Mouse (Mus musculus): ENCODE data around the gene Bcorl1. TPM values are rescaled to one million over a fixed set of nuclear protein-coding genes. Genes with fewer than 3 reads are reported as not detected.
"Not testable (repeated sequence)": the region's sequence is repeated elsewhere in the genome, so short reads cannot be mapped to it uniquely, and the experiment has no call there.

The Bcorl1 gene
- polyA plus RNA-seq, 1 experiment from 2014 or later = 3.6 TPM

DNA sequence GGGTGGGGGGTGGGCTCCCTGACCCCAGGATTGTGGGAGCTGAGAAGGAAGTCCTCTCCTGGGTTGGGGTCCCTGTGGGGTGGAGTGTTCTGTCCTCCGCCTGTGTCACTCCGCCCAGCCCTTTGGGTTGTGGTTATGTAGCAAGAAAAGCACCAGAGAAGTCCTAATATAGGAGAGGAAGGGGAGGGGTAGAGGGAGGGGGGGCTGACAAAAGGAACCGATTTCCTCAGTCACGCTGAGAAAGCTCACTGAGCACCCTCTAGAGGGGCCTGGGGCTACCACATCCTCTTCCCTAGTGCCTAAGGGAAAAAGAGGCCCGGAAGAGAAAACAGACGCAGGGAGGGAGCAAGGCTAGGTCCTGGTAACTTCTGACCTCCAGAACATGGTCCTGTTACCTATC, 88.4 kb downstream of the Bcorl1 start:
- H3K4me2 ChIP-seq (ENCODE audit: low read depth, low read length) = no peak overlapping the region
- H3K4me3 ChIP-seq (ENCODE audit: low read length) = no peak overlapping the region
- peaks cover 36% of the 10 kb centered on the region for H3K4me1 ChIP-seq (ENCODE audit: control insufficient read depth, insufficient read depth, low read length)
- no peaks in the 10 kb centered on the region for H3K36me3 ChIP-seq (ENCODE audit: control insufficient read depth, insufficient read depth)
- ATAC-seq (replicated peaks; ENCODE audit: extremely low read depth, insufficient read depth, low FRiP score) = no peak
- H3K27me3 ChIP-seq (ENCODE audit: control insufficient read depth, insufficient read depth, low read length) = no peaks in the 10 kb centered on the region
- H3K9me3 ChIP-seq (replicated peaks; ENCODE audit: control insufficient read depth, low read length) = no peaks in the 10 kb centered on the region
- WGBS = 43% methylated on average over 6 of the region's 6 CpGs
- no peak overlapping the region for H3K9ac ChIP-seq (ENCODE audit: low read length)
- H3K27ac ChIP-seq (ENCODE audit: low read length) = peak overlapping the region; percentile 48

DNA sequence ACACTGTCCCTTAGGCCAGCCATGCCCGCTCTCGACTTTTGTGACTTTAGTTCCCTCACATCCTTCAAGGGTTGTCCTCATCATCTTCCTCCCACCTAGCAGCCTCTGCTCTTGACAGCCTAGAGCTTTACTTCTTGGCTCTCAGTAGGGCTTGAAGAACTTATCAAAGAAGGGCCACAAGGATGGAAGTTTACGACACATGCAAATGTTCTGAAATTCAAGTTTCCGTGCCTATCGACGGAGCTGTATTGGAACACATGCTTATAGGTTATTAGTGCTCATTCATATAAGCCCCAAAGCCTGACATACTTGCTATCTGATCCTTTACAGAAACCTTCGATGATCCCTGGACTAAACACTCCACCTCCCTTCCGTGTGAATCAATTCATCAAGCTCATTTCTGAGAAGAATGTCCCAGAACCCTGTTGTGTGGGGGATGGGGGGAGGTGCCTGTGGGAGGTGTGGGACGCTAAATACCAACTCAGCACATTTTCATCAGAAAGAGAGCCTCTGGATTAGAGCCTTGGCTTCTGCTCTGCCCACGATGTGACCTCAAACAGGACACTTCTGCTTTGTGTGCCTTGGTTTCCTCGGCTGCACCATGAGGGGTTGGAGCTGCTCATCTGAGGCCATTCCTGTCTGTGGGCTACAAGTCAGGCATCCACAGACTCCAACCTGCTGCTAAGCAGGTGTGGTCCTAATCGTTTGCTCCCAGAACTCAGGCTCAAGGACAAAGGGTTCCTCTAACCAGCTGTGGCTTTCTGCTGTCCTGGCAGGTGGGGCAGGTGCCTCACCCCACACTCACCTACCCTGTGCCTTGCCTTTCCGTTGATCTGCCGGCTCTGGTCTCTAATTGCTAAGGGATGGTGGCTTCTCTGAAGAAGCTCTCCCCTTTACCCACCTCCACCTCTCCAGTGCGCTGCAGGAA, 91.7 kb downstream of the Bcorl1 start:
- ATAC-seq (replicated peaks; ENCODE audit: extremely low read depth, insufficient read depth, low FRiP score) = no peak
- Histone ChIP-seq H3K4me1 (ENCODE audit: control insufficient read depth, insufficient read depth, low read length) (peaks cover 24% of the 10 kb centered on the region), H3K27ac (ENCODE audit: low read length) (peak overlapping the region; percentile 45)

DNA sequence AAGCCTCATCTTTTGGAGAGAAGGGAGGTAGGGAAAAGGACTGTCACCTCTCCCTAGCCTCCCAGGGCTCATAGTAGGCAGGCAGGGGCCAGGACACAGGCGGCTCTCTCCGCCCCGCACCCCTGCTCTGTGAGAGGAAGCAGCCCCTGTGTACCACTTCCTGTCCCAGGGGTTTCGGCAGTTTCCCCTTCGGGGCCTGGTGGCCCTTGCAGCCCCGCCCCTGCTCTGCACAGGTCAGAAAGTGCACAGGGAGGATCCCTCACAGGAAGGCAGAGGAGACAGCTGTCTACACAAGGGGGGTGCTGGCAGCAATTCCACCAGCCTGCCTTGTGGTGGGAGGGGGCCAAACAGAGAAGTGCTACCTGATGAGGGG, 92.4 kb downstream of the Bcorl1 start:
- Histone ChIP-seq H3K27me3 (ENCODE audit: control insufficient read depth, insufficient read depth, low read length) (no peaks in the 10 kb centered on the region), H3K4me1 (ENCODE audit: control insufficient read depth, insufficient read depth, low read length) (peaks cover 18% of the 10 kb centered on the region), H3K36me3 (ENCODE audit: control insufficient read depth, insufficient read depth) (no peaks in the 10 kb centered on the region), H3K9ac (ENCODE audit: low read length) (no peak overlapping the region), H3K9me3 (replicated peaks; ENCODE audit: control insufficient read depth, low read length) (no peaks in the 10 kb centered on the region), H3K4me2 (ENCODE audit: low read depth, low read length) (peak overlapping the region; percentile 24), H3K4me3 (ENCODE audit: low read length) (no peak overlapping the region), H3K27ac (ENCODE audit: low read length) (peak overlapping the region; percentile 45)
- 37% methylated on average over 6 of the region's 6 CpGs for WGBS
- ATAC-seq (replicated peaks; ENCODE audit: extremely low read depth, insufficient read depth, low FRiP score) = peak; percentile 75

More for the DNA sequence above, 91.7 kb downstream of the Bcorl1 start:
- Histone ChIP-seq H3K4me3 (ENCODE audit: low read length) (no peak overlapping the region), H3K9me3 (replicated peaks; ENCODE audit: control insufficient read depth, low read length) (no peaks in the 10 kb centered on the region), H3K9ac (ENCODE audit: low read length) (no peak overlapping the region), H3K27me3 (ENCODE audit: control insufficient read depth, insufficient read depth, low read length) (no peaks in the 10 kb centered on the region), H3K4me2 (ENCODE audit: low read depth, low read length) (peak overlapping the region; percentile 24), H3K36me3 (ENCODE audit: control insufficient read depth, insufficient read depth) (no peaks in the 10 kb centered on the region)
- 58% methylated on average over 15 of the region's 15 CpGs for WGBS

DNA sequence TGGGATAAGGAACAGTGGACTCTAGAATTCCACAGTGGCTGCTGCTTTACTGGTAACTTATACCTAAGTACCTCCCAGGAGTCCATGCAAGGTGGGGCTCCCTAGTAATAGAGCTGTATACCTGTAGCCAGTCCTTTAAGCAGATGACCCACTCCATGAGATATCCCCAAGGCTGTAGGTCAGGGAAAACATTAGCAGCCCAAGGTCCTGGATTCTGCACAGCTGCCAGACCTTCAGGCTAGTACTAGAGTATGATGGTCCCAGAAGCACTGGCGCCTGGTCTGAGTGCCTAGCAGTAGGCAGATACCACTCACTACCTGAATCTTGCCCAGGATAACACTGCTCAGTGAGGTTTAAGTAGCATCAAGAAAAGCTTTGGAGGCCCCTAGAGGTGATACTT, 93.1 kb downstream of the Bcorl1 start:
- no peak overlapping the region for H3K9ac ChIP-seq (ENCODE audit: low read length)
- H3K36me3 ChIP-seq (ENCODE audit: control insufficient read depth, insufficient read depth) = no peaks in the 10 kb centered on the region
- H3K27me3 ChIP-seq (ENCODE audit: control insufficient read depth, insufficient read depth, low read length) = no peaks in the 10 kb centered on the region
- no peaks in the 10 kb centered on the region for H3K9me3 ChIP-seq (replicated peaks; ENCODE audit: control insufficient read depth, low read length)
- H3K4me2 ChIP-seq (ENCODE audit: low read depth, low read length) = no peak overlapping the region
- peaks cover 22% of the 10 kb centered on the region for H3K4me1 ChIP-seq (ENCODE audit: control insufficient read depth, insufficient read depth, low read length)
- no peak for ATAC-seq (replicated peaks; ENCODE audit: extremely low read depth, insufficient read depth, low FRiP score)
- no peak overlapping the region for H3K27ac ChIP-seq (ENCODE audit: low read length)
- no peak overlapping the region for H3K4me3 ChIP-seq (ENCODE audit: low read length)
- 93% methylated on average over 1 of the region's 1 CpGs for WGBS

DNA sequence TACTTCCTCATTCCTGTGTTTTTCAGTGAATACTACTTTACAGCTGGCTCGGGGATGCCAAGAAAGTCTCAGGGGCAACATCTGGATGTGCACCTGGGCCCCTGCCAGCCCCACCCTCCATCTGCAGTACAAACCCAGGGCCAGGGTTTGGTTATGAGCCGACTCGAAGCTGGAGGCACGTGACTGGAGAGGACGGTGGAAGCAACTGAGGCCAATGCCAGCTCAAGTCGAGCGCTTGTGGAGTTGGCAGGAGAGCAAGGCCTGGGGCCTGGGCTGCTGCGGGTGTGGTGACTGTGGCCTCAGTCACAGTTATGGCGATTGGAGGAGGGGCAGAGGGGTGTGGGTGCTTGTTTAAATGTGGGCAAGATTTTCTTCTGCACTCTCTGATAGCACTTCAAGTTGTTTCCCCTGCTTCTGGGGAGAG, 94.3 kb downstream of the Bcorl1 start:
- H3K36me3 ChIP-seq (ENCODE audit: control insufficient read depth, insufficient read depth) = no peaks in the 10 kb centered on the region
- 69% methylated on average over 9 of the region's 9 CpGs for WGBS
- peaks cover 26% of the 10 kb centered on the region for H3K4me1 ChIP-seq (ENCODE audit: control insufficient read depth, insufficient read depth, low read length)
- no peak for ATAC-seq (replicated peaks; ENCODE audit: extremely low read depth, insufficient read depth, low FRiP score)
- H3K4me2 ChIP-seq (ENCODE audit: low read depth, low read length) = no peak overlapping the region
- H3K27me3 ChIP-seq (ENCODE audit: control insufficient read depth, insufficient read depth, low read length) = no peaks in the 10 kb centered on the region
- H3K4me3 ChIP-seq (ENCODE audit: low read length) = no peak overlapping the region
- H3K27ac ChIP-seq (ENCODE audit: low read length) = peak overlapping the region; percentile 14; the same call in 1 of the 2 replicates
- H3K9ac ChIP-seq (ENCODE audit: low read length) = no peak overlapping the region
- no peaks in the 10 kb centered on the region for H3K9me3 ChIP-seq (replicated peaks; ENCODE audit: control insufficient read depth, low read length)

DNA sequence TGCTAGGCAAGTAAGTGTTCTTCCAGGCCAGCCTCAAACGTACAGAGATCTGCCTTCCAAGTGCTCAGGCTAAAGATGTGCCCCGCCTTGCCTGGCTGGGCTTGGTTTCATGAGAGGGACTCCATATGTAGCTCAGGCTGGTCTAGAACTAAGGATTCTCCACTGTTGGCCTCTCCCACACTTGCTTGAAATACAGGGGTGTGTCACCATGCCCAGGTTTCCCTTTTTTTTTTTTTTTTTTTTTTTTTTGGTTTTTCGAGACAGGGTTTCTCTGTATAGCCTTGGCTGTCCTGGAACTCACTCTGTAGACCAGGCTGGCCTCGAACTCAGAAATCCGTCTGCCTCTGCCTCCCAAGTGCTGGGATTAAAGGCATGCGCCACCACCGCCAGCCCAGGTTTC, 94.9 kb downstream of the Bcorl1 start:
- 85% methylated on average over 6 of the region's 7 CpGs for WGBS
- Histone ChIP-seq H3K4me1 (ENCODE audit: control insufficient read depth, insufficient read depth, low read length) (peaks cover 26% of the 10 kb centered on the region), H3K27ac (ENCODE audit: low read length) (peak overlapping the region; percentile 14; the same call in 1 of the 2 replicates)
- not testable (repeated sequence) for H3K4me3 ChIP-seq (ENCODE audit: low read length); H3K4me2 ChIP-seq (ENCODE audit: low read depth, low read length); H3K9ac ChIP-seq (ENCODE audit: low read length); H3K9me3 ChIP-seq (replicated peaks; ENCODE audit: control insufficient read depth, low read length); H3K27me3 ChIP-seq (ENCODE audit: control insufficient read depth, insufficient read depth, low read length); H3K36me3 ChIP-seq (ENCODE audit: control insufficient read depth, insufficient read depth); ATAC-seq (replicated peaks; ENCODE audit: extremely low read depth, insufficient read depth, low FRiP score)

DNA sequence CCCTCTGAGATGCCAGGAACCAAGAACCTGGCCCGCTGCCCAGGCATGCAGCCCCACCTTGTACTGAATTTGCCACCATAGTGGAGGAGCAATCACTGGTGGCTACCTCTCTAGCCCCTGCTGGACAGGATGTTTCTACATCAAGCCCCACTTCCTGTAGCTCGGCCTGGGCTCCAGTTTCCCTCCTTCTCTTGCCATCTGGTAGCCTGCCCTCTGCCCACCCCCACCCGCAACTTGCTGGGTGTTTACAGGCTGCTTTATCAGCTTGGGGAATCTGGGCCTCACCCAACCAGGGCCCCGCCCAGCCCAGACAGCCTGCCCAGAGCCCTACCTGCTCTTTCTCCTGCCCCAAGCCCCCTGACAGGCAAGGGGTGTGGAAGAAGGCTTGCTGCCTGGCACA, 97.9 kb downstream of the Bcorl1 start:
- H3K9me3 ChIP-seq (replicated peaks; ENCODE audit: control insufficient read depth, low read length) = no peaks in the 10 kb centered on the region
- no peak overlapping the region for H3K4me3 ChIP-seq (ENCODE audit: low read length)
- 54% methylated on average over 4 of the region's 4 CpGs for WGBS
- H3K27me3 ChIP-seq (ENCODE audit: control insufficient read depth, insufficient read depth, low read length) = no peaks in the 10 kb centered on the region
- no peak overlapping the region for H3K9ac ChIP-seq (ENCODE audit: low read length)
- H3K27ac ChIP-seq (ENCODE audit: low read length) = peak overlapping the region; percentile 14; the same call in 1 of the 2 replicates
- ATAC-seq (replicated peaks; ENCODE audit: extremely low read depth, insufficient read depth, low FRiP score) = 0 out of 2 replicates have a peak, but pooled peaks have one; percentile 52
- H3K4me2 ChIP-seq (ENCODE audit: low read depth, low read length) = no peak overlapping the region
- peaks cover 31% of the 10 kb centered on the region for H3K4me1 ChIP-seq (ENCODE audit: control insufficient read depth, insufficient read depth, low read length)
- no peaks in the 10 kb centered on the region for H3K36me3 ChIP-seq (ENCODE audit: control insufficient read depth, insufficient read depth)

DNA sequence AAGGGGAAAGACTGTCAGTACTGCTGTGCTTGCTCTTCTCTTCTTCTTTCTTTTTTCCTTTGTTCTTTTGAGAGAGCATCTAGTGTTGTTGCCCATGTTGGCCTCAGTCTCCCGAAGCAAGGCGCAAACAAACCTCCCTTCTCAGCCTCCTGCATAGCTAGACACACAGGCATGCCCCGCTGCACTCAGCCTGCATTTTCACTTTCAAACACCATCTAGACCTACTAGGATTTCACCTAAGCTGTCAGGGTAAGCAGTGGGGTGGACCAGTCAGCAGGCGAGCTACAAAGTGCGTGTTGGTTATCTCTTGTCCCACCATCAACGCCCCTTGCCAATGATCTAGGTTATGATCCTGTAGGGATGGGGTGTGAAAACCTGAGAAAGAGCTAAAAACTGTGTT, 100.4 kb downstream of the Bcorl1 start:
- Histone ChIP-seq H3K4me2 (ENCODE audit: low read depth, low read length) (no peak overlapping the region), H3K36me3 (ENCODE audit: control insufficient read depth, insufficient read depth) (no peaks in the 10 kb centered on the region), H3K4me1 (ENCODE audit: control insufficient read depth, insufficient read depth, low read length) (peaks cover 19% of the 10 kb centered on the region), H3K27me3 (ENCODE audit: control insufficient read depth, insufficient read depth, low read length) (no peaks in the 10 kb centered on the region), H3K9ac (ENCODE audit: low read length) (no peak overlapping the region), H3K4me3 (ENCODE audit: low read length) (no peak overlapping the region), H3K9me3 (replicated peaks; ENCODE audit: control insufficient read depth, low read length) (no peaks in the 10 kb centered on the region), H3K27ac (ENCODE audit: low read length) (no peak overlapping the region)
- 82% methylated on average over 6 of the region's 6 CpGs for WGBS
- ATAC-seq (replicated peaks; ENCODE audit: extremely low read depth, insufficient read depth, low FRiP score) = no peak

- Histone ChIP-seq H3K36me3 (ENCODE audit: control insufficient read depth, insufficient read depth) (no peaks in the 10 kb centered on the region), H3K27ac (ENCODE audit: low read length) (no peak overlapping the region), H3K9me3 (replicated peaks; ENCODE audit: control insufficient read depth, low read length) (no peaks in the 10 kb centered on the region), H3K27me3 (ENCODE audit: control insufficient read depth, insufficient read depth, low read length) (no peaks in the 10 kb centered on the region), H3K4me2 (ENCODE audit: low read depth, low read length) (no peak overlapping the region), H3K4me3 (ENCODE audit: low read length) (no peak overlapping the region), H3K4me1 (ENCODE audit: control insufficient read depth, insufficient read depth, low read length) (peaks cover 19% of the 10 kb centered on the region), H3K9ac (ENCODE audit: low read length) (no peak overlapping the region)
- no peak for ATAC-seq (replicated peaks; ENCODE audit: extremely low read depth, insufficient read depth, low FRiP score)
- WGBS = 57% methylated on average over 7 of the region's 7 CpGs
Measured at GRCm38 (mm10) chrX:48441954-48442353, 100.8 kb downstream of the Bcorl1 start.

All from heart, embryonic 16.5 days (tissue).